Mouse (Mus musculus): ENCODE data around the gene Prepl.

The Prepl gene

GRCm38 (mm10) chr17:85090120-85091099 lies at the start of gene Prepl, which contains the start of gene Camkmt:
TSS of gene Prepl (minus strand) at chr17:85090241.
TSS of gene Camkmt (plus strand) at chr17:85090552.
- peak; percentile 91 to 97 for DNase-seq (ENCODE audit: low spot score in 2 of 2)

GRCm38 (mm10) chr17:85138393-85138792 lies 48.4 kb upstream of the Prepl start:
- DNase-seq (ENCODE audit: low spot score in 2 of 2), result no peak

GRCm38 (mm10) chr17:85116643-85117042 lies 26.6 kb upstream of the Prepl start:
- peak in 1 of 2 experiments; percentile 54 for DNase-seq (ENCODE audit: low spot score in 2 of 2)

- DNase-seq (ENCODE audit: low spot score in 2 of 2), result no peak
Measured at GRCm38 (mm10) chr17:85113441-85113840, 23.4 kb upstream of the Prepl start.

- DNase-seq (ENCODE audit: low spot score in 2 of 2), result no peak
Measured at GRCm38 (mm10) chr17:85110640-85111039, 20.6 kb upstream of the Prepl start.

GRCm38 (mm10) chr17:85103310-85103709 lies 13.3 kb upstream of the Prepl start:
- no peak for DNase-seq (ENCODE audit: low spot score in 2 of 2)

- no peak for DNase-seq (ENCODE audit: low spot score in 2 of 2)
Measured at GRCm38 (mm10) chr17:85101751-85102150, 11.7 kb upstream of the Prepl start.

- no peak for DNase-seq (ENCODE audit: low spot score in 2 of 2)
Measured at GRCm38 (mm10) chr17:85100232-85100631, 10.2 kb upstream of the Prepl start.

- DNase-seq (ENCODE audit: low spot score in 2 of 2), result no peak
Measured at GRCm38 (mm10) chr17:85098677-85099323, 8.8 kb upstream of the Prepl start.

GRCm38 (mm10) chr17:85096396-85096795 lies 6.4 kb upstream of the Prepl start:
- DNase-seq (ENCODE audit: low spot score in 2 of 2), result no peak

GRCm38 (mm10) chr17:85091762-85092161 lies 1.7 kb upstream of the Prepl start:
- no peak for DNase-seq (ENCODE audit: low spot score in 2 of 2)

- DNase-seq (ENCODE audit: low spot score in 2 of 2), result no peak
Measured at GRCm38 (mm10) chr17:85089621-85090020, 420 bp downstream of the Prepl start.

- DNase-seq (ENCODE audit: low spot score in 2 of 2), result no peak
Measured at GRCm38 (mm10) chr17:85089011-85089410, 1.0 kb downstream of the Prepl start.

- no peak for DNase-seq (ENCODE audit: low spot score in 2 of 2)
Measured at GRCm38 (mm10) chr17:85088401-85088800, 1.6 kb downstream of the Prepl start.

- no peak for DNase-seq (ENCODE audit: low spot score in 2 of 2)
Measured at GRCm38 (mm10) chr17:85087591-85087990, 2.5 kb downstream of the Prepl start.

GRCm38 (mm10) chr17:85086501-85086900 lies 3.5 kb downstream of the Prepl start:
- no peak for DNase-seq (ENCODE audit: low spot score in 2 of 2)

GRCm38 (mm10) chr17:85085335-85085734 lies 4.7 kb downstream of the Prepl start:
- no peak for DNase-seq (ENCODE audit: low spot score in 2 of 2)

- DNase-seq (ENCODE audit: low spot score in 2 of 2), result no peak
Measured at GRCm38 (mm10) chr17:85080781-85081180, 9.3 kb downstream of the Prepl start.

GRCm38 (mm10) chr17:85079276-85079675 lies 10.8 kb downstream of the Prepl start:
- DNase-seq (ENCODE audit: low spot score in 2 of 2), result no peak

- no peak for DNase-seq (ENCODE audit: low spot score in 2 of 2)
Measured at GRCm38 (mm10) chr17:85074083-85074482, 16.0 kb downstream of the Prepl start.

- no peak for DNase-seq (ENCODE audit: low spot score in 2 of 2)
Measured at GRCm38 (mm10) chr17:85073214-85073613, 16.8 kb downstream of the Prepl start.

GRCm38 (mm10) chr17:85072383-85072782 lies 17.7 kb downstream of the Prepl start:
- no peak for DNase-seq (ENCODE audit: low spot score in 2 of 2)

Data from left cerebral cortex, adult 9 months (tissue).